In genomic region chr1:37512109-37512640, GRCm38 (mm10) we compare ENCODE assay signal across 9 mouse cellular contexts. TPM values are rescaled to one million over a fixed set of nuclear protein-coding genes. Genes with fewer than 3 reads are reported as not detected.
DNase-seq lines count a peak whose midpoint lies in the region; ATAC-seq and TF ChIP-seq lines count a peak whose summit lies in the region.
"Had no signal": no experiment of that assay in that cellular context is flagged by ENCODE, and none has a peak within 500 bp of the region (broad histone marks: within the 10 kb centered on the region; RNA-seq: fewer than 3 reads in every experiment).

No protein-coding gene starts in this region.

- WGBS in neural tube, embryonic 13.5 days: 44% methylated on average over 5 of the region's 5 CpGs
- WGBS in hindbrain, postnatal 0 days: 12% methylated on average over 5 of the region's 5 CpGs

- H3K27me3 ChIP-seq in neural tube, embryonic 13.5 days: no peaks in the 10 kb centered on the region
- no peaks in the 10 kb centered on the region for H3K27me3 ChIP-seq in hindbrain, postnatal 0 days (ENCODE audit: insufficient read depth, low read length)

- no peak for DNase-seq in neural tube, embryonic 10.5 days (ENCODE audit: extremely low spot score, low spot score)
- peak; percentile 54 for DNase-seq in gastrocnemius, adult 18-20 months (ENCODE audit: low spot score)
- peak; percentile 82 for DNase-seq in hindbrain, postnatal 0 days (ENCODE audit: low spot score)
- peak; percentile 59 for DNase-seq in lung, postnatal 10 days
- DNase-seq in left cerebral cortex, adult 11 months (ENCODE audit: low spot score): no peak
- DNase-seq in frontal cortex, postnatal 36 days (ENCODE audit: low spot score in 2 of 2): no peak

- ATAC-seq in neural tube, embryonic 13.5 days (ENCODE audit: low read depth): peak; percentile 66
- peak; percentile 64 for ATAC-seq in hindbrain, postnatal 0 days
- no peak for ATAC-seq in erythroid progenitor cell, adult 5-6 weeks (replicated peaks; ENCODE audit: low FRiP score, poor library complexity, severe bottlenecking)

- H3K4me1 ChIP-seq in neural tube, embryonic 13.5 days (replicated peaks): peaks cover 21% of the 10 kb centered on the region
- H3K4me1 ChIP-seq in hindbrain, postnatal 0 days (ENCODE audit: insufficient read depth, low read length): peaks cover 20% of the 10 kb centered on the region

- no peak overlapping the region for H3K4me2 ChIP-seq in neural tube, embryonic 13.5 days
- 0 out of 2 replicates have a peak overlapping the region, but pooled peaks have one; percentile 8 for H3K4me2 ChIP-seq in hindbrain, postnatal 0 days (ENCODE audit: low read depth, low read length)

- no peaks in the 10 kb centered on the region for H3K36me3 ChIP-seq in neural tube, embryonic 13.5 days
- no peaks in the 10 kb centered on the region for H3K36me3 ChIP-seq in hindbrain, postnatal 0 days (ENCODE audit: insufficient read depth, low read length)

- H3K9me3 ChIP-seq in neural tube, embryonic 13.5 days: 0 out of 2 replicates have a peak, but pooled peaks cover 3% of the 10 kb centered on the region
- H3K9me3 ChIP-seq in hindbrain, postnatal 0 days (ENCODE audit: low read length): no peaks in the 10 kb centered on the region

- H3K9ac ChIP-seq in neural tube, embryonic 13.5 days: no peak overlapping the region
- H3K9ac ChIP-seq in hindbrain, postnatal 0 days (replicated peaks; ENCODE audit: low read length): no peak overlapping the region; the same call in 1 of the 2 replicates

- H3K27ac ChIP-seq in neural tube, embryonic 13.5 days (replicated peaks): peak overlapping the region; percentile 25; the same call in 1 of the 2 replicates
- peak overlapping the region; percentile 75 for H3K27ac ChIP-seq in hindbrain, postnatal 0 days

- no peak for TF ChIP-seq CTCF in hindbrain, postnatal 0 days (IDR thresholded peaks at IDR 0.05; ENCODE audit: low read depth)

- no peak overlapping the region for H3K4me3 ChIP-seq in neural tube, embryonic 13.5 days
- H3K4me3 ChIP-seq in hindbrain, postnatal 0 days (ENCODE audit: low read length): no peak overlapping the region
- H3K4me3 ChIP-seq: myocyte had no signal

RNA-seq across cellular contexts. Expression of gene Mgat4a, which starts 28.6 kb away (rescaled TPM):
- 6.9 and 7.1 TPM in 2 replicates for polyA plus RNA-seq in neural tube, embryonic 13.5 days (2015; fragmentation: Nextera tagmentation; extraction: Ambion mirVana)
- 1 to 10 TPM; 4.8 to 8.7 TPM for total RNA-seq in gastrocnemius, adult 18-20 months (2021)
- 16.4 and 20.0 TPM in 2 replicates for total RNA-seq in hindbrain, postnatal 0 days (2014; rRNA removed)
- 7.8 and 10.5 TPM in 2 replicates for polyA plus RNA-seq in hindbrain, postnatal 0 days (2015; fragmentation: Nextera tagmentation; extraction: Ambion mirVana)
- 3.4 and 4.7 TPM in 2 replicates for total RNA-seq in erythroid progenitor cell, adult 5-6 weeks (2015; ENCODE audit: low replicate concordance)
- 0.91 and 2.6 TPM in 2 replicates for total RNA-seq in erythroid progenitor cell, adult 5-6 weeks (2017; ENCODE audit: low replicate concordance)

Comparison
In these comparisons a context has a peak if more than half of its experiments do, and no peak if none do; other contexts are left out.
1. DNase-seq: peak in gastrocnemius, adult 18-20 months (single experiment), hindbrain, postnatal 0 days (single experiment) and lung, postnatal 10 days (single experiment); none in neural tube, embryonic 10.5 days (single experiment), left cerebral cortex, adult 11 months (single experiment) and frontal cortex, postnatal 36 days (0 of 2).